Mouse (Mus musculus) heart, embryonic 16.5 days (tissue): ENCODE data around the gene Vopp1. TPM values are rescaled to one million over a fixed set of nuclear protein-coding genes. Genes with fewer than 3 reads are reported as not detected.

ENCODE experiments used
- ATAC-seq: fragments of 200-750 bp; cut with Nextera tagmentation; replicated peaks from 2 replicates; pipeline ENCODE4 v1.8.0; 2017; ENCODE audit warnings: moderate number of reproducible peaks; ENCODE audit not compliant: insufficient read depth, low FRiP score; ENCODE audit errors: extremely low read depth
- H3K27ac ChIP-seq: fragments of 300-500 bp; sonication (generic); 2 replicates; pipeline ENCODE4 v1.5.1; 2014; ENCODE audit warnings: mild to moderate bottlenecking, low read length, control low read depth, moderate library complexity
- H3K27me3 ChIP-seq: fragments of 300-500 bp; sonication (generic); 2 replicates; pipeline ENCODE4 v1.6.1; 2014; ENCODE audit warnings: low read length, mixed read lengths; ENCODE audit not compliant: control insufficient read depth, insufficient read depth
- H3K36me3 ChIP-seq: fragments of 300-500 bp; sonication (generic); 2 replicates; pipeline ENCODE4 v1.6.1; 2014; ENCODE audit not compliant: control insufficient read depth, insufficient read depth
- H3K4me1 ChIP-seq: fragments of 300-500 bp; sonication (generic); 2 replicates; pipeline ENCODE4 v1.6.1; 2014; ENCODE audit warnings: low read length, mixed read lengths; ENCODE audit not compliant: control insufficient read depth, insufficient read depth
- H3K4me2 ChIP-seq: fragments of 300-500 bp; sonication (generic); 2 replicates; pipeline ENCODE4 v1.6.1; 2014; ENCODE audit warnings: low read depth, mild to moderate bottlenecking, control low read depth, low read length
- H3K4me3 ChIP-seq: fragments of 300-500 bp; sonication (generic); 2 replicates; pipeline ENCODE4 v1.5.1; 2014; ENCODE audit warnings: mild to moderate bottlenecking, control low read depth, low read length
- H3K9ac ChIP-seq: fragments of 300-500 bp; sonication (generic); 2 replicates; pipeline ENCODE4 v1.6.1; 2014; ENCODE audit warnings: low read length, control low read depth
- H3K9me3 ChIP-seq: fragments of 300-500 bp; sonication (generic); replicated peaks from 2 replicates; pipeline ENCODE4 v1.6.1; 2016; ENCODE audit warnings: low read length; ENCODE audit not compliant: control insufficient read depth
- WGBS: fragments of 180-500 bp; shearing (Covaris S2); extraction: QIAGEN DNeasy Blood & Tissue Kit; methylation state at CpG from one replicate; pipeline ENCODE4 v1.1.7; 2014; 5-methylcytosine and 5-hydroxymethylcytosine counted together
- polyA plus RNA-seq: library from polyadenylated mRNA; unstranded; fragments of >200 nt; fragmentation: Nextera tagmentation; extraction: Ambion mirVana; gene quantifications from 2 replicates; pipeline ENCODE4 v1.2.1, GENCODE M21; 2015

Vopp1 gene
- polyA plus RNA-seq, 1 experiment from 2014 or later, result 28.2 TPM

DNA sequence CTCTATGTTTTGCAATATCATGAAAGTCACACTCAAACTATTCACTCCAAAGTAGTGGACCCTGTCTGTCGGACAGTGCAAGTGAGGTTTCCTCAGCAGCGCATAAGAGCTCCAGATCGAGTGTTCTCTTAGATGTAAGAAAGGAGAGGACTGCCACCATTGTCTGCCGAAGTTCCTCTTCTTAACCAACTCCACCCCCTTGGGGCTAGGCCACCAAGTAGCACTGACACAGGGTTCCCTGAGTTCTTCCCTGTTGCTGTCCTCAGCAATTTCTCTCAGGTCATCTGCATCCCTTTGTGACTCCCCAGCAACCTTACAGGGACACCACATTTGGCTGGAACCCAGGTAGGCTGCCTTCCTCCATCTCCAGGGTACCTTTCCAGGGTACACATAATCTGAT is 34.4 kb downstream of the Vopp1 start:
- Histone ChIP-seq H3K36me3 (peaks cover 4% of the 10 kb centered on the region; the same call in 1 of the 2 replicates), H3K9ac (no peak overlapping the region), H3K4me1 (peaks cover under 1% of the 10 kb centered on the region), H3K9me3 (0 out of 2 replicates have a peak, but pooled peaks cover 3% of the 10 kb centered on the region), H3K4me2 (no peak overlapping the region), H3K27me3 (no peaks in the 10 kb centered on the region), H3K27ac (no peak overlapping the region), H3K4me3 (no peak overlapping the region)
- WGBS, result 86% methylated on average over 4 of the region's 4 CpGs
- no peak for ATAC-seq

- 0 out of 2 replicates have a peak, but pooled peaks cover 3% of the 10 kb centered on the region for H3K9me3 ChIP-seq
- H3K36me3 ChIP-seq, result peaks cover 4% of the 10 kb centered on the region; the same call in 1 of the 2 replicates
- no peaks in the 10 kb centered on the region for H3K27me3 ChIP-seq
- no peak for ATAC-seq
- H3K4me1 ChIP-seq, result no peaks in the 10 kb centered on the region
- H3K4me2 ChIP-seq, result no peak overlapping the region
- no peak overlapping the region for H3K4me3 ChIP-seq
- H3K9ac ChIP-seq, result no peak overlapping the region
- no peak overlapping the region for H3K27ac ChIP-seq
- WGBS, result 90% methylated on average over 6 of the region's 6 CpGs
Measured at GRCm38 (mm10) chr6:57787376-57787775, 37.6 kb downstream of the Vopp1 start.

GRCm38 (mm10) chr6:57784251-57784650 is 40.7 kb downstream of the Vopp1 start:
- H3K27me3 ChIP-seq, result no peaks in the 10 kb centered on the region
- ATAC-seq, result no peak
- 81% methylated on average over 1 of the region's 1 CpGs for WGBS
- no peak overlapping the region for H3K4me2 ChIP-seq
- H3K27ac ChIP-seq, result no peak overlapping the region
- H3K4me1 ChIP-seq, result no peaks in the 10 kb centered on the region
- H3K9ac ChIP-seq, result no peak overlapping the region
- peaks cover 6% of the 10 kb centered on the region; the same call in 1 of the 2 replicates for H3K36me3 ChIP-seq
- no peaks in the 10 kb centered on the region for H3K9me3 ChIP-seq
- no peak overlapping the region for H3K4me3 ChIP-seq

- Histone ChIP-seq H3K9ac (no peak overlapping the region), H3K27me3 (no peaks in the 10 kb centered on the region), H3K4me1 (no peaks in the 10 kb centered on the region), H3K36me3 (peaks cover 2% of the 10 kb centered on the region; the same call in 1 of the 2 replicates), H3K27ac (no peak overlapping the region), H3K4me3 (no peak overlapping the region), H3K4me2 (no peak overlapping the region), H3K9me3 (no peaks in the 10 kb centered on the region)
- 89% methylated on average over 1 of the region's 1 CpGs for WGBS
- no peak for ATAC-seq
Measured at GRCm38 (mm10) chr6:57782658-57783057, 42.3 kb downstream of the Vopp1 start.

DNA sequence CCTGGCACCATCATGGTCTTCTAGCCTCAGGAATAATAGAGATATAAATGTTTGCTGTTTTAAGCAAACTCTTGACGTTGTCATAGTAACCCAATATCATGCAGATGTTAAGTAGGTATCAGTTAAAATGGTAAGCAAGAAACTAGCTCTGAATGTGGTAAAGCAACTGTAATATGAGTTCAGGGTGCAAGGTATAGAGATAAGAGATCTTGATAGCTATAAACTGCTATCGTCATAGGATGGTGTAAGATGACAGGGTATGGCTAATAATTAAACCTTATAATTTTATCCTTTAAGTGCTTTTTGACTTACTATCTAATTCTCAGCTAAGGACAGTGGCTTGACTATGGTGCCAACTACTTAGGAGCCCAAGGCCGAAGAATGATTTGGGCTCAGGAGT is 44.6 kb downstream of the Vopp1 start:
- 94% methylated on average over 3 of the region's 3 CpGs for WGBS
- no peaks in the 10 kb centered on the region; the same call in 1 of the 2 replicates for H3K9me3 ChIP-seq
- H3K4me3 ChIP-seq, result no peak overlapping the region
- H3K27me3 ChIP-seq, result no peaks in the 10 kb centered on the region
- H3K27ac ChIP-seq, result no peak overlapping the region
- no peaks in the 10 kb centered on the region for H3K4me1 ChIP-seq
- H3K9ac ChIP-seq, result no peak overlapping the region
- peaks cover 2% of the 10 kb centered on the region; the same call in 1 of the 2 replicates for H3K36me3 ChIP-seq
- ATAC-seq, result no peak
- H3K4me2 ChIP-seq, result no peak overlapping the region

- ATAC-seq, result no peak
- 96% methylated on average over 1 of the region's 1 CpGs for WGBS
- Histone ChIP-seq H3K27me3 (no peaks in the 10 kb centered on the region), H3K4me2 (no peak overlapping the region), H3K9me3 (no peaks in the 10 kb centered on the region; the same call in 1 of the 2 replicates), H3K36me3 (peaks cover 9% of the 10 kb centered on the region; the same call in 1 of the 2 replicates), H3K4me3 (no peak overlapping the region), H3K9ac (no peak overlapping the region), H3K4me1 (no peaks in the 10 kb centered on the region), H3K27ac (no peak overlapping the region)
Measured at GRCm38 (mm10) chr6:57773792-57774191, 51.2 kb downstream of the Vopp1 start.

GRCm38 (mm10) chr6:57770467-57771190 is 54.3 kb downstream of the Vopp1 start:
- Histone ChIP-seq H3K27me3 (no peaks in the 10 kb centered on the region), H3K4me2 (no peak overlapping the region), H3K27ac (no peak overlapping the region), H3K9ac (no peak overlapping the region), H3K9me3 (no peaks in the 10 kb centered on the region), H3K4me3 (no peak overlapping the region), H3K4me1 (peaks cover 5% of the 10 kb centered on the region), H3K36me3 (peaks cover 9% of the 10 kb centered on the region; the same call in 1 of the 2 replicates)
- WGBS, result 91% methylated on average over 1 of the region's 1 CpGs
- ATAC-seq, result no peak

- ATAC-seq, result no peak
- H3K36me3 ChIP-seq, result peaks cover 4% of the 10 kb centered on the region; the same call in 1 of the 2 replicates
- H3K27ac ChIP-seq, result no peak overlapping the region
- no peak overlapping the region for H3K4me2 ChIP-seq
- no peaks in the 10 kb centered on the region for H3K27me3 ChIP-seq
- no peak overlapping the region for H3K9ac ChIP-seq
- H3K9me3 ChIP-seq, result no peaks in the 10 kb centered on the region
- H3K4me3 ChIP-seq, result no peak overlapping the region
- peaks cover 5% of the 10 kb centered on the region for H3K4me1 ChIP-seq
- WGBS, result 79% methylated on average over 7 of the region's 7 CpGs
Measured at GRCm38 (mm10) chr6:57768948-57769525, 55.9 kb downstream of the Vopp1 start.
